Mouse (Mus musculus) embryo, embryonic 9.5 days (tissue): Measurements from ENCODE around the gene Chst2.

Source experiments
- DNase-seq: peaks from one replicate; pipeline ENCODE4 v3.0.0-alpha.2; 2017; ENCODE audit errors: extremely low spot score

The Chst2 gene

GRCm38 (mm10) chr9:95406571-95407561 is at the start of gene Chst2:
Gene Chst2, minus strand, starts transcription at chr9:95406722.
- DNase-seq, result peak; percentile 91

- no peak for DNase-seq
Observed at GRCm38 (mm10) chr9:95451931-95452330, 45.4 kb upstream of the Chst2 start.

- no peak for DNase-seq
Observed at GRCm38 (mm10) chr9:95450586-95450985, 44.1 kb upstream of the Chst2 start.

GRCm38 (mm10) chr9:95442321-95442731 is 35.8 kb upstream of the Chst2 start:
- peak; percentile 64 for DNase-seq

GRCm38 (mm10) chr9:95437883-95438282 is 31.4 kb upstream of the Chst2 start:
- no peak for DNase-seq

GRCm38 (mm10) chr9:95436294-95436613 is 29.7 kb upstream of the Chst2 start:
- no peak for DNase-seq

- DNase-seq, result no peak
Observed at GRCm38 (mm10) chr9:95435506-95436293, 29.2 kb upstream of the Chst2 start.

GRCm38 (mm10) chr9:95428277-95428676 is 21.8 kb upstream of the Chst2 start:
- DNase-seq, result no peak

- no peak for DNase-seq
Observed at GRCm38 (mm10) chr9:95413911-95414310, 7.4 kb upstream of the Chst2 start.

- no peak for DNase-seq
Observed at GRCm38 (mm10) chr9:95412047-95412446, 5.5 kb upstream of the Chst2 start.

GRCm38 (mm10) chr9:95407586-95408220 is 1.2 kb upstream of the Chst2 start:
- DNase-seq, result no peak

GRCm38 (mm10) chr9:95405946-95406570 is 464 bp downstream of the Chst2 start:
- DNase-seq, result peak; percentile 69

GRCm38 (mm10) chr9:95405511-95405945 is 994 bp downstream of the Chst2 start:
- peak; percentile 73 for DNase-seq

GRCm38 (mm10) chr9:95404811-95405465 is 1.6 kb downstream of the Chst2 start:
- DNase-seq, result no peak

GRCm38 (mm10) chr9:95401686-95402085 is 4.8 kb downstream of the Chst2 start:
- DNase-seq, result no peak

- DNase-seq, result no peak
Observed at GRCm38 (mm10) chr9:95392011-95392410, 14.5 kb downstream of the Chst2 start.

- DNase-seq, result no peak
Observed at GRCm38 (mm10) chr9:95389956-95390355, 16.6 kb downstream of the Chst2 start.

- no peak for DNase-seq
Observed at GRCm38 (mm10) chr9:95387881-95388380, 18.6 kb downstream of the Chst2 start.

- no peak for DNase-seq
Observed at GRCm38 (mm10) chr9:95375966-95376365, 30.6 kb downstream of the Chst2 start.

GRCm38 (mm10) chr9:95375336-95375735 is 31.2 kb downstream of the Chst2 start:
- no peak for DNase-seq

GRCm38 (mm10) chr9:95373741-95374140 is 32.8 kb downstream of the Chst2 start:
- DNase-seq, result no peak
